Mouse (Mus musculus) effector memory CD4-positive, alpha-beta T cell, adult 7 months (primary cell): ENCODE measurements around the gene Sept12. TPM values are rescaled to one million over a fixed set of nuclear protein-coding genes. Genes with fewer than 3 reads are reported as not detected.

Source experiments
- polyA plus RNA-seq: library from polyadenylated mRNA; unstranded; fragments of 100-300 nt; shearing (Covaris generic); gene quantifications from one replicate; pipeline ENCODE4 v1.2.1, GENCODE M21; 2017

The Sept12 gene
- 0.24 TPM for polyA plus RNA-seq

DNA sequence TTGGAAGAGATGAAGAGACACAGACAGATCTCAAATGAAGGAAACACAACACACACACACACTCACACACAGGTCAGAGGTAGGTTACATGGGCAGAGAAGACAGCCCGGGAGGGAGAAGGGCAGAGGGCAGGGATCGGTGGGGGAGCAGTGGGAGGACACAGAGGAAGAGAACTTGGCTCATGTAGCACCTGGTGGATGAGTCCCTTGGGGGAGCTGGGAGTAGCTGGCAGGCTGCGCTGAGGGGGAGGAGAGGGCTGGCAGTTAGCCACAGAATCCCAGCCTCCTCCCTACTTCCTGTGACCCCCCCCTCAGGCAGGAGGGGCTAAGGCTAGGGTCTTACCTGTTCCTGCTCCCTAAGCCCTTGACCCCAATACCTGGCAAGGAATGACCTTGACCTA, at the start of gene Sept12:
Gene Sept12 (minus strand): TSS at position 300 of the 400 bp plus-strand sequence.

GRCm38 (mm10) chr16:5013054-5013838, 15.6 kb upstream of the Sept12 start, which contains the start of gene Rogdi:
Gene Rogdi (minus strand): TSS chr16:5013553.

GRCm38 (mm10) chr16:5007067-5007466, 9.4 kb upstream of the Sept12 start, which contains the start of gene Smim22:
Gene Smim22 (plus strand): TSS chr16:5007288.

GRCm38 (mm10) chr16:4963797-4964709, 33.6 kb downstream of the Sept12 start, which contains the start of gene Anks3:
Gene Anks3 (minus strand): TSS chr16:4964205.

GRCm38 (mm10) chr16:4938461-4938860, 59.2 kb downstream of the Sept12 start, which contains the start of gene Nudt16l1:
Gene Nudt16l1 (plus strand): TSS chr16:4938761.

Other genes starting within 250 kb of the Sept12 start
- 47.7 TPM for gene Cdip1, start 207.6 kb downstream of the Sept12 start, polyA plus RNA-seq
- gene 4930562C15Rik, start 162.4 kb downstream of the Sept12 start, polyA plus RNA-seq = 0.29 TPM
- 78.3 TPM for gene Ubald1, start 117.5 kb downstream of the Sept12 start, polyA plus RNA-seq
- gene Mgrn1, start 111.6 kb downstream of the Sept12 start, polyA plus RNA-seq = 49.6 TPM
- gene Nudt16l1, start 59.1 kb downstream of the Sept12 start, polyA plus RNA-seq = 71.1 TPM
- gene Anks3, start 33.6 kb downstream of the Sept12 start, polyA plus RNA-seq = 54.5 TPM
- gene Smim22, start 9.4 kb upstream of the Sept12 start, polyA plus RNA-seq = not detected
- 14.6 TPM for gene Rogdi, start 15.7 kb upstream of the Sept12 start, polyA plus RNA-seq
- 109 TPM for gene Glyr1, start 52.0 kb upstream of the Sept12 start, polyA plus RNA-seq
- 62.2 TPM for gene Ubn1, start 52.2 kb upstream of the Sept12 start, polyA plus RNA-seq
- gene Ppl, start 134.6 kb upstream of the Sept12 start, polyA plus RNA-seq = 0.37 TPM
- gene Sec14l5, start 149.3 kb upstream of the Sept12 start, polyA plus RNA-seq = not detected
- 38.5 TPM for gene Nagpa, start 206.2 kb upstream of the Sept12 start, polyA plus RNA-seq
- not detected for gene AU021092, start 224.4 kb upstream of the Sept12 start, polyA plus RNA-seq
- 37.7 TPM for gene Alg1, start 235.8 kb upstream of the Sept12 start, polyA plus RNA-seq